ENCODE assay signal across 34 mouse cellular contexts in genomic region chr13:101238860-101239259, GRCm38 (mm10).
"Had no signal": no experiment of that assay in that cellular context is flagged by ENCODE, and none has a peak within 500 bp of the region (broad histone marks: within the 10 kb centered on the region; RNA-seq: fewer than 3 reads in every experiment).

No protein-coding gene starts in this region.

- ATAC-seq: hindbrain, embryonic 16.5 days; hindbrain, postnatal 0 days; inflammation-experienced regulatory T-cells, adult 6 months; intestine, embryonic 15.5 days; intestine, embryonic 16.5 days; intestine, postnatal 0 days had no signal

- H3K4me3 ChIP-seq: heart, embryonic 10.5 days; heart, embryonic 12.5 days; heart, embryonic 13.5 days; heart, embryonic 15.5 days; hindbrain, embryonic 10.5 days; hindbrain, embryonic 12.5 days; hindbrain, embryonic 13.5 days; hindbrain, embryonic 15.5 days; intestine, embryonic 15.5 days; kidney, embryonic 15.5 days; layer of hippocampus, adult 2 months had no signal

- H3K27ac ChIP-seq: heart, embryonic 10.5 days; heart, embryonic 13.5 days; heart, embryonic 15.5 days; hindbrain, embryonic 10.5 days; hindbrain, embryonic 12.5 days; hindbrain, embryonic 13.5 days; hindbrain, embryonic 14.5 days; hindbrain, embryonic 15.5 days; hindbrain, postnatal 0 days; intestine, embryonic 15.5 days; kidney, embryonic 15.5 days; kidney, postnatal 0 days; layer of hippocampus, adult 2 months had no signal

- DNase-seq: heart, postnatal 10 days; heart, postnatal 14 days; heart, postnatal 36 days; heart, postnatal 4 days; kidney, adult 11 months; kidney, adult 18-20 months; kidney, adult 2 months; kidney, adult 8-10 months; kidney, adult 9 months; kidney, postnatal 10 days; kidney, postnatal 14 days; kidney, postnatal 25 days; kidney, postnatal 36 days; kidney, postnatal 4 days; layer of hippocampus, adult 9-11 months; layer of hippocampus, postnatal 36 days had no signal
